Mouse (Mus musculus): ENCODE measurements around the gene Mfsd12. TPM values are rescaled to one million over a fixed set of nuclear protein-coding genes. Genes with fewer than 3 reads are reported as not detected.

The Mfsd12 gene
- polyA plus RNA-seq, 1 experiment from 2014 or later, result 18.1 TPM

DNA sequence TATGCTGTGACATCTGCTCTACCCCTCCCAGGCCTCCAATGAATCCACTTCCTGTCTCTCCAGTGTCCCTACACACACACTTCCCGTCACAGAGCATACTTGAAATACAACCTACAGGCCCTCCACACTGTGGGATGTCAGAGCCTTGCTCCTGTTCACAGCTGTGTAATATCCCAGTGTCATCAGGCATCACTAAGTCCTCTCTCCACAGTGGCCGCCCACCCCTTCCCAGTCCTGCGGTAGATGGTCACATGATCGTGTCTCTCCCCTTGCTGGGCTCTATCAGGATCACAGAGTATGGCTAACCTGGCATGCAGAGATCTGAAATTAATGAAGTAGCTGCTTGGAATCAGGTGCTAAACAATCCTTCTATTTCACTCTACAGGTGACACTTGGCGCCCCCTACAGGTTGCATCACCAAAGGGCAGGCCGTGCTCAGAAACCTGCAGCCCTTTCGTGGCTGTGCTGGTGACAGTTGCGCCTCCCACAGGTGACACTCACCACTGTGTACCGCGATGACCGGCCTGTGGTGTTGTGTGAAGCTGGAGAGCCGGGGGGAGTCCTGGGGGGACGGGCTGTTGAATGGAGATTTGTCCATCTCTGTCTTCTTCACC is 48.4 kb downstream of the Mfsd12 start:
- Histone ChIP-seq H3K9me3 (replicated peaks; ENCODE audit: control insufficient read depth, low read length, poor library complexity, severe bottlenecking) (no peaks in the 10 kb centered on the region), H3K4me1 (ENCODE audit: control insufficient read depth, insufficient read depth, low read length) (peaks cover 26% of the 10 kb centered on the region), H3K27ac (ENCODE audit: low read length) (no peak overlapping the region), H3K27me3 (ENCODE audit: control insufficient read depth, insufficient read depth, low read depth, low read length) (peaks cover 3% of the 10 kb centered on the region), H3K4me2 (ENCODE audit: low read length) (no peak overlapping the region), H3K4me3 (ENCODE audit: low read depth, low read length) (no peak overlapping the region), H3K9ac (ENCODE audit: low read depth, low read length) (no peak overlapping the region), H3K36me3 (ENCODE audit: control insufficient read depth, insufficient read depth, low read length) (peaks cover 26% of the 10 kb centered on the region)
- no peak for ATAC-seq
- WGBS, result 46% methylated on average over 13 of the region's 13 CpGs

GRCm38 (mm10) chr10:81406504-81407440 is 49.5 kb downstream of the Mfsd12 start:
- H3K27me3 ChIP-seq (ENCODE audit: control insufficient read depth, insufficient read depth, low read depth, low read length), result peaks cover 3% of the 10 kb centered on the region
- H3K27ac ChIP-seq (ENCODE audit: low read length), result no peak overlapping the region
- peak overlapping the region; percentile 6; the same call in 1 of the 2 replicates for H3K4me3 ChIP-seq (ENCODE audit: low read depth, low read length)
- peaks cover 27% of the 10 kb centered on the region for H3K4me1 ChIP-seq (ENCODE audit: control insufficient read depth, insufficient read depth, low read length)
- no peaks in the 10 kb centered on the region for H3K9me3 ChIP-seq (replicated peaks; ENCODE audit: control insufficient read depth, low read length, poor library complexity, severe bottlenecking)
- H3K9ac ChIP-seq (ENCODE audit: low read depth, low read length), result 0 out of 2 replicates have a peak overlapping the region, but pooled peaks have one; percentile 21
- peaks cover 26% of the 10 kb centered on the region for H3K36me3 ChIP-seq (ENCODE audit: control insufficient read depth, insufficient read depth, low read length)
- no peak for ATAC-seq
- peak overlapping the region; percentile 5 for H3K4me2 ChIP-seq (ENCODE audit: low read length)
- 29% methylated on average over 24 of the region's 24 CpGs for WGBS

- Histone ChIP-seq H3K4me2 (ENCODE audit: low read length) (peak overlapping the region; percentile 5; the same call in 1 of the 2 replicates), H3K27me3 (ENCODE audit: control insufficient read depth, insufficient read depth, low read depth, low read length) (peaks cover 3% of the 10 kb centered on the region), H3K9ac (ENCODE audit: low read depth, low read length) (no peak overlapping the region), H3K27ac (ENCODE audit: low read length) (no peak overlapping the region), H3K4me3 (ENCODE audit: low read depth, low read length) (peak overlapping the region; percentile 6; the same call in 1 of the 2 replicates), H3K9me3 (replicated peaks; ENCODE audit: control insufficient read depth, low read length, poor library complexity, severe bottlenecking) (no peaks in the 10 kb centered on the region), H3K4me1 (ENCODE audit: control insufficient read depth, insufficient read depth, low read length) (peaks cover 17% of the 10 kb centered on the region), H3K36me3 (ENCODE audit: control insufficient read depth, insufficient read depth, low read length) (peaks cover 26% of the 10 kb centered on the region)
- ATAC-seq, result no peak
- 26% methylated on average over 31 of the region's 31 CpGs for WGBS
These were observed 50.5 kb downstream of the Mfsd12 start for GRCm38 (mm10) chr10:81407539-81408423.

DNA sequence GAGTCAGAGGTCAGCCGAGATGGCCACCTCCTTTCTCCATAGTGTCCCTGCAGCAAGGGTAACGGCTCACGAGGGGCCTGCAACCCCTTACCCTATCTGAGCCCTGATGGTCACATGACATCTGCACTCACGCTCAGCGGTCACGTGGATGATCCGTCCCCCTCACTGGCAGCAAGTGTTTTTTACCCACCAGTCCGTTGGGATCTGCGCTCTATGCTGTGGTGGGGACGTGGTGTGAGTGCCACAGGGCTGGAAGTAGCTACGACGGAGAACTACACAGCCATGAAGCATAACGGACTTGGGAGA is 51.1 kb downstream of the Mfsd12 start:
- Histone ChIP-seq H3K4me1 (ENCODE audit: control insufficient read depth, insufficient read depth, low read length) (peaks cover 11% of the 10 kb centered on the region; the same call in 1 of the 2 replicates), H3K27me3 (ENCODE audit: control insufficient read depth, insufficient read depth, low read depth, low read length) (peaks cover 3% of the 10 kb centered on the region)

DNA sequence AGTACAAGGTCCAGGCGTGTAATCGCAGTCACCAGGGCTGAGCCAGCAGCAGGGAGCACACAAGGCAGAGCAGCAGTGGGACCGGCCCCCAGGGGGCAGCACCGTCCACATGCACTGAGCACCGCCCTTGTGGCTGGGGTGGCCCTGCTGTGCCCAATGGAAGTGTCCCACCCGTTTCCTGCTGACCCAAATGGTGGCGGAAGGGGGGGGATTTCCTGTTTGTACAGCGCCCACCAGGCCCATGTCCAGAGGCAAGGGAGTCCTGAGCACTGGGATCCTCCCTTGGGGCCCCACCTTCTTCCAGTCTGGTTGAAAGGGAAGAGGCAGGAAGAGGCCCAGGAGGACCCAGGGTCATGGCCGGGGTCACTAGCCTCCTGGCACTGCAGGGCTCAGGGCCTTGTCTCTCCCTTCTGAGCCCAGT is 51.6 kb downstream of the Mfsd12 start:
- Histone ChIP-seq H3K27me3 (ENCODE audit: control insufficient read depth, insufficient read depth, low read depth, low read length) (peaks cover 3% of the 10 kb centered on the region), H3K4me3 (ENCODE audit: low read depth, low read length) (no peak overlapping the region), H3K36me3 (ENCODE audit: control insufficient read depth, insufficient read depth, low read length) (peaks cover 26% of the 10 kb centered on the region), H3K27ac (ENCODE audit: low read length) (no peak overlapping the region), H3K9ac (ENCODE audit: low read depth, low read length) (no peak overlapping the region), H3K4me1 (ENCODE audit: control insufficient read depth, insufficient read depth, low read length) (peaks cover 10% of the 10 kb centered on the region; the same call in 1 of the 2 replicates), H3K4me2 (ENCODE audit: low read length) (no peak overlapping the region), H3K9me3 (replicated peaks; ENCODE audit: control insufficient read depth, low read length, poor library complexity, severe bottlenecking) (no peaks in the 10 kb centered on the region)
- 24% methylated on average over 9 of the region's 9 CpGs for WGBS
- ATAC-seq, result no peak

More for the DNA sequence above, 51.1 kb downstream of the Mfsd12 start:
- Histone ChIP-seq H3K9ac (ENCODE audit: low read depth, low read length) (no peak overlapping the region), H3K4me3 (ENCODE audit: low read depth, low read length) (no peak overlapping the region), H3K9me3 (replicated peaks; ENCODE audit: control insufficient read depth, low read length, poor library complexity, severe bottlenecking) (no peaks in the 10 kb centered on the region), H3K36me3 (ENCODE audit: control insufficient read depth, insufficient read depth, low read length) (peaks cover 26% of the 10 kb centered on the region), H3K27ac (ENCODE audit: low read length) (no peak overlapping the region), H3K4me2 (ENCODE audit: low read length) (no peak overlapping the region)
- 50% methylated on average over 13 of the region's 13 CpGs for WGBS
- no peak for ATAC-seq

- H3K36me3 ChIP-seq (ENCODE audit: control insufficient read depth, insufficient read depth, low read length), result peaks cover 23% of the 10 kb centered on the region
- peaks cover 10% of the 10 kb centered on the region; the same call in 1 of the 2 replicates for H3K4me1 ChIP-seq (ENCODE audit: control insufficient read depth, insufficient read depth, low read length)
- 29% methylated on average over 8 of the region's 8 CpGs for WGBS
- no peak overlapping the region for H3K9ac ChIP-seq (ENCODE audit: low read depth, low read length)
- peaks cover 3% of the 10 kb centered on the region for H3K27me3 ChIP-seq (ENCODE audit: control insufficient read depth, insufficient read depth, low read depth, low read length)
- H3K9me3 ChIP-seq (replicated peaks; ENCODE audit: control insufficient read depth, low read length, poor library complexity, severe bottlenecking), result no peaks in the 10 kb centered on the region
- no peak overlapping the region for H3K27ac ChIP-seq (ENCODE audit: low read length)
- no peak overlapping the region for H3K4me2 ChIP-seq (ENCODE audit: low read length)
- H3K4me3 ChIP-seq (ENCODE audit: low read depth, low read length), result no peak overlapping the region
- no peak for ATAC-seq
These were observed 52.0 kb downstream of the Mfsd12 start for GRCm38 (mm10) chr10:81409330-81409729.

DNA sequence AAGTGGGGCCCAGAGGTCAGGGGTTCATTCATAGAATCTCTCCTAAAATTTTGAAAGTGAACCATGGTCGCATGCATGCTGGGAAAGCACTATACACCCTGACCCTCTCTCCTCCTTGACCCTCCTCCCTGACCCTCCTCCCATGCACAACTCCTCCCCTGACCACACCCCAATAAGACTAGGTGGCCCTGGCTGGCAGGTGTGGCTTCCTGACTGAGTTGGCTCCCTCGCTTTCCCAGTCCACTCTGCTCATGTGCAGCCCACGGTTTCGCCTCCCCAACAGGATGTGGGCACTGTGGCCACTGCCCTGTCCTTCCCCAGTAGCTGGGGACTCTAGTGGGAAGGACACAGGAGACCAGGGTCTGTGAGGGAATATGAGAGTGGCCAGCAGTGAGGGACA is 53.1 kb downstream of the Mfsd12 start:
- H3K9ac ChIP-seq (ENCODE audit: low read depth, low read length), result no peak overlapping the region
- H3K9me3 ChIP-seq (replicated peaks; ENCODE audit: control insufficient read depth, low read length, poor library complexity, severe bottlenecking), result no peaks in the 10 kb centered on the region
- H3K27ac ChIP-seq (ENCODE audit: low read length), result no peak overlapping the region
- no peak for ATAC-seq
- WGBS, result 73% methylated on average over 4 of the region's 4 CpGs
- H3K4me1 ChIP-seq (ENCODE audit: control insufficient read depth, insufficient read depth, low read length), result peaks cover 10% of the 10 kb centered on the region; the same call in 1 of the 2 replicates
- peaks cover 3% of the 10 kb centered on the region for H3K27me3 ChIP-seq (ENCODE audit: control insufficient read depth, insufficient read depth, low read depth, low read length)
- H3K4me2 ChIP-seq (ENCODE audit: low read length), result no peak overlapping the region
- H3K4me3 ChIP-seq (ENCODE audit: low read depth, low read length), result no peak overlapping the region
- peaks cover 17% of the 10 kb centered on the region for H3K36me3 ChIP-seq (ENCODE audit: control insufficient read depth, insufficient read depth, low read length)

GRCm38 (mm10) chr10:81410981-81411380 is 53.7 kb downstream of the Mfsd12 start:
- Histone ChIP-seq H3K4me3 (ENCODE audit: low read depth, low read length) (no peak overlapping the region), H3K36me3 (ENCODE audit: control insufficient read depth, insufficient read depth, low read length) (peaks cover 12% of the 10 kb centered on the region), H3K27me3 (ENCODE audit: control insufficient read depth, insufficient read depth, low read depth, low read length) (peaks cover 3% of the 10 kb centered on the region), H3K4me2 (ENCODE audit: low read length) (no peak overlapping the region), H3K27ac (ENCODE audit: low read length) (no peak overlapping the region), H3K9me3 (replicated peaks; ENCODE audit: control insufficient read depth, low read length, poor library complexity, severe bottlenecking) (no peaks in the 10 kb centered on the region), H3K4me1 (ENCODE audit: control insufficient read depth, insufficient read depth, low read length) (peaks cover 10% of the 10 kb centered on the region; the same call in 1 of the 2 replicates), H3K9ac (ENCODE audit: low read depth, low read length) (no peak overlapping the region)
- ATAC-seq, result no peak
- WGBS, result 79% methylated on average over 9 of the region's 9 CpGs
